Mouse (Mus musculus) brown adipose tissue, adult 24 weeks (tissue): Measurements from ENCODE around the gene Ugcg. TPM values are rescaled to one million over a fixed set of nuclear protein-coding genes. Genes with fewer than 3 reads are reported as not detected.

ENCODE experiments used
- H3K27ac ChIP-seq: fragments of 200-500 bp; replicated peaks from 2 replicates; pipeline ENCODE4 v1.5.1; 2012; ENCODE audit warnings: low read depth, mild to moderate bottlenecking, low read length
- H3K4me1 ChIP-seq: fragments of 200-500 bp; 2 replicates; pipeline ENCODE4 v1.6.1; 2012; ENCODE audit warnings: low read length, mixed read lengths; ENCODE audit not compliant: control insufficient read depth, insufficient read depth, insufficient read length
- H3K4me3 ChIP-seq: fragments of 200-500 bp; 2 replicates; pipeline ENCODE4 v1.5.1; 2012; ENCODE audit warnings: low read depth, mild to moderate bottlenecking, low read length, moderate library complexity; ENCODE audit not compliant: insufficient read depth
- polyA plus RNA-seq: library from polyadenylated mRNA; stranded (reverse); fragments of >200 nt; gene quantifications from 2 replicates; pipeline ENCODE4 v1.2.4, GENCODE M21; 2012; ENCODE audit not compliant: missing spikeins, insufficient read depth, insufficient read length

The Ugcg gene
- polyA plus RNA-seq, 1 experiment: 7.0 TPM

DNA sequence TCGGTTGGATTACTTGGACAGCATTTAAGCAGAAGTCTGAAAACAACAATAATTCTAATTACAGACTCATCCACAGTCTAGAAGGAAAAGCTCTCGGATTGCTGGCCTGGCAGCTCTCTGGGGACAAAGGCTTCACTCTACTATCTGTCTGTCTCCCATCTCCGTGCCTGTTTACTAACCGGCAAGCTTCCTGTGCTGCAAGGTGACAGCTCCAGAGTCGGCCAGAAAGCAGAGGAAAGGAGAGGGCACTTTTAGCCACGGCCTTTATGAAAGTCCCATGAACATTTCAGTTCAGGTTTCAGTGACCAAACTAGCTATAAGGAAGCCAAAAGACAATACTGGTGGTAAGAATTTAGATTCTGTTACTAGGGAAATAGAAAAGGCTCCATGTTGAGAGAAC, 13.1 kb upstream of the Ugcg start:
- no peaks in the 10 kb centered on the region for H3K4me1 ChIP-seq
- H3K4me3 ChIP-seq: no peak overlapping the region
- no peak overlapping the region for H3K27ac ChIP-seq

DNA sequence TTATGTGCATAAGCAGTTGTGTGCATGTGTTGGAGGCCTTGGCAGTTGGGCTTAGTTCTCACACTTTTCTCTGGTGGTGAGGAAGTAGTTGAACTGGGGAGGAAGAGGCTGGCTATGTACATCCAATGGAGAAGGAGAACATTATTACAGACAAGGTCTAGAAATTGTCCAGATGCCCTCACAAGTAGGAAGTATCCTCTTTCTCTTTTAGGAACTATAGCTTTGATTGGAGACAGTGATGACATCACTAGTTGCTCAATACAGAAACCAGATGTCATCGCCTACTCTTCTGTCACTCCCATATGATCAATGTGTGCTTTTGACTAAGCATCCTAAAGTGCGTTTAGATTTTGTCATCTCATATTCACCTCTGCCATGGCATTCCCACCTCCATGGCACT, 11.5 kb upstream of the Ugcg start:
- no peak overlapping the region for H3K4me3 ChIP-seq
- H3K4me1 ChIP-seq: no peaks in the 10 kb centered on the region; the same call in 1 of the 2 replicates
- no peak overlapping the region for H3K27ac ChIP-seq

DNA sequence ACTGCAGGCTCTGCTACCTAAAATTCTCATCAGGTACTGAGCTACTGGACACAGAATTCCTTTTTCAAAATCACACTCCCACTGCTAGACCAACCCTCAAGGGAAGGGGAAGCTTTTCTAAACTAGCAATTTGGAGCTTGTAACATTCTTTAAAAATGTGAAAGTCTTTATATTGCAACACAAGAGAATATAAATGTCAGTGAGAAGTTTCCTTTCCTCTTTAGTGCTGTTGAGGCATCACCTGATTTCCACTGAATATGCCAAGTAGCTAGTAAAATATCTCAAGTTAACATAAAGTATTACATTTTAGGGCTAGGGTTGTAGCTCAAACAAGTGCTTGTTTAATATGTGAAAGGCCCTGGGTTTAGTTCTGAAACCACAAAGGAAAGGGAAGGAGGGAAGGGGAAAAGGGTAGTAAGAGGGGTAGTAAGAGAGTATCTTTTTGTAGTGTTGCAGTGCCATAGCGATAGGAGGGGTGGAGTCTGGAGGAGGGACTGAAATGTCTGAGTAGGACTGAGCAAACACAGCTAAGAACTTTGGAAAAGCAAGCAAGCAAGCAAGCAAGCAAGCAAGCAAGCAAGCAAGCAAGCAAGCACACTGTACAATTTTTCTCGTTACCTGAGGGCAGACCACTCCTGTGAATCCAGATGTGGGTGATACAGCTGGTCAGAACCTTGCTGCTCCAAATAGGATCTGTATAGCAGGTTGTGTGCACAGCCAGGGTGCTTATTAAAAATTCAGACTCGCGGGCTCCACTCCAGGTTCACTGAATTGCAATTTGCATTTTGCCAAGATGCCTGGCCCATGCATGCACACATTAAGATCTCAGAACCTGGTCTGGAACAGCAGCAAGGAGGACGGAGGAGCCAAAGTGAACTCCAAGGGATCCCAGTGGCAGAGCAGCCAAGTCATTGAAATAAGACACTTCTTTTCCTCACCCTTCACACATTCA, 7.5 kb upstream of the Ugcg start:
- Histone ChIP-seq H3K27ac (no peak overlapping the region), H3K4me3 (no peak overlapping the region), H3K4me1 (no peaks in the 10 kb centered on the region; the same call in 1 of the 2 replicates)

DNA sequence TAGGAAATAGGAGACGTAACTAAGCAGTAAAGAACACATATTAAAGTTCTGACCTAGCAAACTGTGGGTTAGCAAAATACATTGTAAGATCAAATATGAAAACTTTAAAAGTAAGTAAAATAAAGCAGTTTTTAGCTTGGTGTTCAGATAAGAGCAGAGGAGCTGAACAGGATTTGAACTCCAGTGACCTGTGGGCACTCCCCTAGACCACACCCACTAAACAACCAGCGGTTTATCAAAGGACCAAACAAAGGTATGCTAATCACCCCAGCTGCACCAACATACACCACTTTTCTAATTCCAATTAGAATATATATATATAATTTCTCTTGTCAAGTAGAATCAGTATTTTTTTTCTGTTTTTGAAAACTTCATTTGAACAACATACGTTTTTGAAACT, 3.4 kb upstream of the Ugcg start:
- H3K27ac ChIP-seq: no peak overlapping the region
- no peak overlapping the region for H3K4me3 ChIP-seq
- no peaks in the 10 kb centered on the region; the same call in 1 of the 2 replicates for H3K4me1 ChIP-seq

DNA sequence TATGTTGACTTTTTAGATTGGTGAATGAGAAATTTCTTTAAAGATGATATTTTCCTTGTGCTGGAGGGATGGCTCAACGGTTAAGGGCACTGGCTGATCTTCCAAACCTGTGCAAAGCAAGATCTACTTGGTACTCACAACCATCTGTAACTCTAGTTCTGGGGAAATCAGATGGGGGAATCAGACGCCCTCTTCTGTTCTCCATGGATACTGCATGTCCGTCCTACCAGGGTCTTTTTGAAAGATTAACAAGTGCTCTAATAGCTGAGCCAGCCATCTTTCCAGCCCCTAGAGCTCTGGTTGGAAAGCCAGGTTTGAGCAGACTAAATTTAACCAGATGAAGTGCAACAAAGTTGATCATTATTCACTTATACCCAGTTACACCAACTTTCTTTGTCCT, 1.8 kb upstream of the Ugcg start:
- Histone ChIP-seq H3K4me1 (no peaks in the 10 kb centered on the region), H3K4me3 (no peak overlapping the region), H3K27ac (no peak overlapping the region)

DNA sequence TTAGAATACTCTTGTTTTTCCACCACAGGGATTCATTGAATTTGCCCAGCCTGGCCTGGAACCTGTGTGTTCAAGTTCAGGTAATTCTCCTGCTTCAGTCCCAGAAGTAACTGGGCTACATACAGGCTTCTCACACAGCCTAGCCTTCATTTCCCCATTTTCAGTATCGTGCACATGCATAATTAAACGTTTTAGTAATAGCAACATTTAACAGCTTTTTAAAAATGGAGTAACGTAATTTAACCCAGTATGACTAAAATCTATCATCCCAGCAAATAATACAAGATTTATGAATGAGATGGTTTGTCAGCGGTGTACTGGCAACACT, 619 bp upstream of the Ugcg start:
- Histone ChIP-seq H3K27ac (peak overlapping the region; percentile 62), H3K4me1 (peaks cover 3% of the 10 kb centered on the region), H3K4me3 (peak overlapping the region; percentile 96)

DNA sequence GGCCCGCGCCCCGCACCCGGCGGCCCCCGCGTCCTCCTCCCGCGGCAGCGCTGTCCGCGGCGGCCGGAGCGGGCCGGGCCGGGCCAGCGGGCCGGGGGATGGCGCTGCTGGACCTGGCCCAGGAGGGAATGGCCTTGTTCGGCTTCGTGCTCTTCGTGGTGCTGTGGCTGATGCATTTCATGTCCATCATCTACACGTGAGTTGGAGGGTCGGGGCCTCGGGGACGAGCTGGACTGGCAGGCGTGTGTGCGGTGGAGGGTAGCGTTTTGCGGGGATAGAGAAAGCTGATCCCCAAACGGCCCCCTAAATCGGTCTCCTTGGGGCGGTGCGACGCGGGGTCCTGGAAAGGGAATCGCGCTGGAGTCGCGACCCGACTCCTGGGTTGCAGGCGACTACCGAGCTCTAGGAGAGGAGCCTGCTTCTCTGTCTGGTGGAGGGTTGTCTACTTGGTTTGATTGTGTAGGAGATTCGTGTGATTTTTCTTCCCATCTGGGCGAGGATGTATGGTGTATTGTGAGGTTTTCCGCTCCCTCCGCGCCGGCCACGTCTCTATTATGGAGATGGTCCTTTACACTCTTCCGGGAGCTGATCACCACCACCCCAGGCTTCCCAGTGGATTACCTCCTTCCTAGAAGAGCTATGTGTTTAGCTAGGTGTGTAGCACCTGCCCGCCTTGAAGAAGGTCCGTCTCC, 635 bp downstream of the Ugcg start:
- H3K4me3 ChIP-seq: peak overlapping the region; percentile 96
- peaks cover 8% of the 10 kb centered on the region for H3K4me1 ChIP-seq
- peak overlapping the region; percentile 87 for H3K27ac ChIP-seq

DNA sequence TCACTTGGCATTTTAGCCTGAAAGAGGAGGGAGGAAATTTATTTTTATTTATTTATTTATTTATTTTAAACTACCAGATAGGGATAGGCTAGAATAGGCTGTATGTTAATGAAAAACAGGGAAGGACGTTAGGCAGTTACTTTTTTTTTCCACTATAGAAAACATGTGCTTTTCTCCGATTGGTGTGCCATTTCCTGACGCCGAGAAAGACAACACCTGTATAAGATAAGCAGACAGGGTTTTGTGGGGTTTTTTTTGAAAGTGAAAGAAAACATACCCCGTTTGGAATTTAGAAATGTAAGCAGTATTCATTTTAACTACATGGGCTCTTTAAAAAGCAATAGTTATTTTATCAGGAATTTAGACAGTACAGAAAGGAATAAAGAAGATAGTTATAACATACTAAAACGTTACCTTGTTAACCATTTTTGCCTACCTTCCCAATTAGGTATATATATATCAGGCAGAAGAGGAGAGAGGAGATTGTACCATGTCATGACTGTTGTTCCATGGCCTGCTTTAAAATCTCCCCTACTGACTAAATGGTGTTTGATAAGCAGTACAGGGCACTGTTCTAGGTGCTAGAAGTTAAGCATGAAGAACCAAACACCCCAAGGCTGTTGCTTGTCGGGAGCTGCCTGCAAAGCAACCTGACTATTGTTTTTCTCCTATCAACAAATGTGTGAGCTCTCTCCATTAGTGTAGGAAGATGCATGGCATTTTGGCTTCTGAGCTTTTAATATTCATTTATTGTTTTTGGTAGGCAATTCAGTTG, 1.8 kb downstream of the Ugcg start:
- H3K4me1 ChIP-seq: peaks cover 13% of the 10 kb centered on the region
- peak overlapping the region; percentile 52 for H3K4me3 ChIP-seq
- no peak overlapping the region; the same call in 1 of the 2 replicates for H3K27ac ChIP-seq

DNA sequence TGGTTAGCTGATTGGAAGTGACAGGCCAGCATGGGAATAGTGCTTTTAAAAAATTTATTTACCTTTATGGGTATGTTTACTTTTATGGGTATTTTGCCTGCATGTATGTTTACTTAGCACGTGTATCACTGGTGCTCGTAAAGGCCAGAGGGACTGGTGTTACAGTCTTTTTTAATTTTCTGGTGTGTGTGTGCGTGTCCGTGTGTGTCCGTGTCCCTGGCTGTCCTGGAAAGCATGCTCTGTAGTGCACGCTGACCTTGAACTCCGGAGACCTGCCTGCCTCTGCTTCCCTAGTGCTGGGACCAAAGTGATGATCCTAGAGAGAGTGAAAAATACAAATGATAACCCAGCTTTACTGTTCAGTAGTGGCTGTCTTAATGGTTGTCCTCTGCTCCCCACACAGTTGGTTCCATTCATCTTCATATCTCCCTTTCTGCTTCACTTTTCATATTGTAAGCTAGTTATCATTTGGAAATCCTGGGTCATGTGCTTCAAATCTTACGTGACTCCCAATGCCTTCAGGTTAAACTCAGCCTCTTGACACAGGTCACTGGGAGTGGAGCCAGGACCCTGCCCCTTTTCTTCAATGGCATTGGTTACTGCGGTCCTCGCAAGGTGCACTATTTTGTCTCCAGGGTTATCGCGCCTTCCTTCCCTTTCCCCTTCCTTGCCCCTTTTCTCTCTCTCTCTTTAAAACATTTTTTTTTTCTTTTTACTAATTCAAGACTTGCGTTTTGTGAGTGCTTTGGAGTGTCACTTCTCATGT, 5.9 kb downstream of the Ugcg start:
- Histone ChIP-seq H3K4me3 (no peak overlapping the region), H3K4me1 (peaks cover 33% of the 10 kb centered on the region), H3K27ac (no peak overlapping the region)

DNA sequence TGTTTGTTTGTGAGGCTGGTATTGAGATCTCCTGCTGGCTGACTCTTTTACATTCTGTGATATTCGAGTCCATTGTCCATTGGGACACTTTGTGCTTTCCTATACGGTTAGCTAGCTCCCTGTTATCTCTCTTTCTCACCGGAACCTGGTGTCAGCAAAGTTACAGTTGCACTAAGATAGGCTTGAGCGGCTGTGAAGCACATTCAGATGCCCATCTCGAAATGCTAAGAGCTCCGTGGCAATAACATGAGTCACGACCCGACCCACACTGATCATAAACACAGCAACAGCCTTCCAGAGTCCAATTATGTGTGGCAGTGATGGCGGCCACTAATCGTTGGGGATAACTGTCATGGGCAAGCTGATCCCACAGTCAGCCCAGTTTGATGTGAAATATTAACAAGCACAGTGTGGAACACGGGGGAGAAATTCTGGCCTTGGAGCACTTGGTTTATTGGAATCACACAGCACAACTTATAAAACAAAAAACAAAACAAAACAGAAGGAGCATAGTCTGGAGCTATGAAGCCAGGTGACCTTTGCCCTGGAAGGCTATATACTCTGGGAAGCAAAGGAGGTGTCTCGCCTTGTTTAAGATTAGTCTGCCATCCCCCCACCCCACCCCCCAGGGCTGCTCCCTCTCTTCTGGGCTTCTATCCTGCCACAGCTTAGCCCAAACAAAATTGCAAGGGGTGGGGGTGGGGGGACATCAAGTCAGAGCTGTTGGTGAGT, 7.5 kb downstream of the Ugcg start:
- 0 out of 2 replicates have a peak overlapping the region, but pooled peaks have one; percentile 17 for H3K27ac ChIP-seq

DNA sequence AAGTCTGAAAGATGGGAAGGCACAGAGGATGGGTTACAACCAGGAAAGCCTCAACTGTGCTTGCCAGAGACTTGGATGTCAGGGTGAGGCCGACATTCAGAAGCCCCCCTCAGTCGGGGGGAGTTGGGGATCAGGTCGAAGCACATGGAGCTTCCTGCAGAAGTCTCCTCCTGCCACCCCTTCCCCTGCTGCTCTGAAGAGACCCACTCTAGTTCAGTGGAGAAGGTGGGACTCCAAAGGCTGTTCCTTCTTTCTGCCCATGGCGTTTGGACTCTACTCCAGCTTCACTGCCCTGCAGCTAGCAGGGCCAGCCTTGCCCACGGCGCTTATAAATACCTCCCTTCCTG, 8.0 kb downstream of the Ugcg start:
- Histone ChIP-seq H3K4me3 (no peak overlapping the region), H3K4me1 (peaks cover 48% of the 10 kb centered on the region), H3K27ac (0 out of 2 replicates have a peak overlapping the region, but pooled peaks have one; percentile 15)

More for the DNA sequence above, 7.5 kb downstream of the Ugcg start:
- peaks cover 47% of the 10 kb centered on the region for H3K4me1 ChIP-seq
- H3K4me3 ChIP-seq: no peak overlapping the region

DNA sequence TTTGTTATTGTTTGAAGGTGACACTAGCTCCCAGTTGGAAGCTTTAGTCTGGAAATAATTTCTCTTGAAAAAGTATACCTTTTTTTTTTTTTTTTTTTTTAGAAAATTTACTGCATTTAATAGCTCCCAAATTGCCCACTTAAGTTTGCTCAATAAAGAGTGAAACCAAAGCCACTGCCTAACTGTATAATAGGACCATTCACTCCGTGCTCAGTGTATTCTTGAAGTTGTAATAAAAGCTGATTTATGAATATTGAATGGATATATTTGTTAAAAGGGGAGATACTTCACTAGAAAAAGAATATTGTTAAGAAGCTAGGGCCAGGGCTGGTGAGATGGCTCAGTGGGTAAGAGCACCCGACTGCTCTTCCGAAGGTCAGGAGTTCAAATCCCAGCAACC, 8.4 kb downstream of the Ugcg start:
- Histone ChIP-seq H3K4me1 (peaks cover 50% of the 10 kb centered on the region), H3K4me3 (no peak overlapping the region), H3K27ac (no peak overlapping the region)

DNA sequence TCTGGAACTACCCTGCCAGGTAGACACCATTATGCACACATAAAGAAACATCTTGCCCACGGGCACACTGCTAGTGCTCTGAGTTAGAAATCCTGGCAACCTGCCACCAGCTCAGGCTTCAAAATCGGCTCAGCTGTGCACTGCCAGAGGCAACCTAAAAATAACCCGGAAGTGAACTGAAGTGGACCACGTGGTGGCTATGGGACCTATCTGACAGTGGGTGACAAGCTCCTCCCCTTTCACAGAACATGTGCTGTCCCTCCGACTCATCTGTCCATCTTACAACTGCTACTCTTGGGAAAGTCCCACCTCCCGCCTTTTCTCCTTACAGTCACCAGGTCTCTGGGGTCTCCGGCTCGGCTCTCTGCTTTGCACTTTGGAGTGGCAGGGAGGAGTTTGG, 10.3 kb downstream of the Ugcg start:
- no peak overlapping the region for H3K27ac ChIP-seq
- H3K4me3 ChIP-seq: no peak overlapping the region
- H3K4me1 ChIP-seq: peaks cover 49% of the 10 kb centered on the region

DNA sequence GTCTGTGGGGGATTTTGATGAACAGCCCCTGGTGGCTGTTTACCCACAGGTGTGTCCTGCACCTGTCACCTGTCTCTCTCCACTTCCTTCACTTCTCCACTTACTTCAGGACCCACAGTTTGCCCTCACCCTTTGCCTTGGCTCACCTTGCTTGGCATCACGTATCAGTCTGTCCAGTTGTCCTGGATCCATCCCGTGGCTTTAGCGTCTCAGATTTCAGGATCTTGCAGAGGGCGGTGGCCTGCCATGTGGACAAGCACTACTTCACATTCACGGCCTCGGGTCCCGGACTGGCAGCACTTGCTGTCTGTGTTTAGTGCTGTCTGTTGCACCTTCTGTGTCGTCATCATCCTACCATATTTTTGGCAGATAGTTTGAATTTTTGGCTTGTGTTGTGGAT, 10.7 kb downstream of the Ugcg start:
- H3K4me1 ChIP-seq: peaks cover 48% of the 10 kb centered on the region
- H3K27ac ChIP-seq: no peak overlapping the region
- H3K4me3 ChIP-seq: no peak overlapping the region
